Mouse (Mus musculus): Measurements from ENCODE around the gene Nans.
A peak's percentile ranks its signal among the peaks of the same experiment; 100 is the strongest.

The Nans gene

DNA sequence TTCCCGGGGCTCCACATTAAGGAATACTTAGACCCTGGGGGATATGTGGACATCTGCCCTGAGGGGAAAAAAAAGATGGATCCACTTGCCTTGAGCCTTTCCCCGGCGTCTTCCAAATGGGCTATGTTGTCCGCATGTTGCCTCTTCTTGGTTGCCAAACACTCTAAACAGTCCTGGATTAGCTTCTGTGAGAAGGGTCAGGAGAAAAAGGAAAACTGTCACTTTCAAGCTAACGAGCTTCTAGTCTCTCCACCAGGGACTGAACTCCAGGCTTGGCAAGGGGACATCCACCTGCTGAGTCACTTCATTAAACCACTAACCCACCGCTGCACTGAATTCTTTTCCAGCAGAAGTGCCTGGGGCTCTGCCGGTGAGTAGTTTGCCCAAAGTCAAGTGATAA is 43.9 kb downstream of the Nans start:
- no peak for DNase-seq (ENCODE audit: low read depth, low spot score)

DNA sequence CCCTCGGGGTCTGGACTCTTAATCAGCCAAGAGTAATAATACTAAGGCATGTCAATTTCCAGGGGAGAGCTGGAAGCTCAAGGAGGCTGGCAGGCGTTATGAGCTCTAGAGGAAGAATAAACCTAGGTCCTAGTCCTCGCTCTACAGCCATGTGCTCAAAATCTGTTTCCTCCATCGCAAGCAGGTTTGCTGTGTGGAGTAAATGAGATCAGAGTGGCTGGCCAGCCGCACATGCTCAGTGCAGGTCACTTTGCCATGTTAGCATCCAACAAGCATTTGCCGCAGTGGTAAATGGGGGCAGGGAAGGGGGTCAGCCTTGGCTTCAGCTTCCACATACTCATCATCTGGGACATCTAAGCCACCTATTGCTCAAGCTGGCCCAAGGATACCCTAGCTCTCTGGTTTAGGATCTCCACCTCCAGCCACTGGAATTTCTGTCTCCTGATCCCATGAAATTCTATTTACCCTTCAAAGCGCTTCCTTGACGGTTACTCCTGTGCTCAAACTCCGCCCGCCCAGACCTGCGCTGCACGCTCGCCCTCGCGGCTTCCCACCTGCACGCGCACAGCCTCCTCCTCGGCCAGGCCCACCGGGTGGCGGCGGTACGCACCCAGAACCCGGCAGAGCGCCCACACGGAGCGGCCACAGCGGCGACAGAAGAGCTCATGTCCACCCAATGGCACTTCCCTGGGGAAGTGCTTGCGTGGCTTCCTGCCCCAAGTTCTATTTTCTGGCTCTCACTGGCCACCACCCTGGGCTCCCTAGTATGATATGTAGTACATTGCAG is 45.1 kb downstream of the Nans start:
- peak; percentile 42 for DNase-seq (ENCODE audit: low read depth, low spot score)

DNA sequence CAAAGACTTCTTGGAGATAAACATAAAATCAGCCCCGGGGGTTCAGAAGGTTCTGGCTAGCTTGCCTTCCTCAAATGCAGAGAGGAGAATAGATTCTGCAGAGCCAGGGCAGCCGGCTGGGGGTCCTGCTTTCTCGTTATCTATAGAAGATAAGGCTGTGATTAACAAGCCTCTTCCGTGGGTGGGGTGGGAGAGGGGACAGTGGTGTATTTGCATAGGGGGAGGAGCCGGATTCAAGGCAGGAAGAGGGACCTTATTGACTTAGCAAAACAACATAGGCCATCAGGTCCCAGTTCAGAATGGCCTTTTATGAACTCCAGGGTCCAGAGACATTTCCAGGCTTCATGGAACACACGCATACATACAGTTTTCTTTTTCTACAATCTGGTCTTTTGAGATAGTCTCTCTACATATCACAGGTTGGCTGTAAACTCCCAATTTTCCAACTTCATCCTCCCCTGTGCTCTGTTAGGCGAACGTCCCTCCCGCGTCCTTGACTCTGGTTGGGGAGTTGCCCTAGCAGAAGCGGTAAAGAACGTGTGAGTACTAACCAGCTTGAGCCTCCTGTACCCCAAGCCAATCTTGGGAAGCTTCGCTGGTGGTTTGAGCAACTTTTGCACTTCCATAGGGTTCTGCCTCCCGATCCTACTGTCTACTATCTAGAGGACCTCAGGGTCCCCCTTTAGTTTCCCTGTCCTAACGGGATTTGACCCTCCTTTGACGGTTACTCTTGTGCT is 46.2 kb downstream of the Nans start:
- peak; percentile 81 for DNase-seq (ENCODE audit: low read depth, low spot score)

DNA sequence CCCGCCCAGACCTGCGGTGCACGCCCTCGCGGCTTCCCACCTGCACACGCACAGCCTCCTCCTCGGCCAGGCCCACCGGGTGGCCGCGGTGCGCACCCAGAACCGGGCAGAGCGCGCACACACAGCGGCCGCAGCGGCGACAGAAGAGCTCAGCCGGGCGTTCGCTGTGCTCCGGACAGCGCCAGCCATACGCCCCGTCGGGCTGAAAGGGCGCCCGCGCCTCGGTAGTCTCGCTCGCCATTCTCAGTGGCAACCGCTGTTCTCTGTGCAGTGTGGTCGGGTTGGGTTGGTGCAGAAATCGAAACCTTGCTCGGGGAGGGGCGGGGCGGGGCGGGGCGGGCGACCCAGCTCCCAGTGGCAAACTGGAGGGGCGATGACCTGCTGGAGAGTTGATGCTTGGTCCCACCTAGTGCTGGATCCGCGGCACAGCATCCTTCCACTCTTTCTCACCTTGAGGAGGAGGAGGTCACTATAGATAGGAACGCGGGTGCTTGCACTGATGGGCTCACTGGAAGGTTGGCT is 46.9 kb downstream of the Nans start, which contains the start of gene Trim14:
Gene Trim14 (minus strand): TSS at position 302 of the 522 bp plus-strand sequence.
- DNase-seq (ENCODE audit: low read depth, low spot score) = peak; percentile 91

DNA sequence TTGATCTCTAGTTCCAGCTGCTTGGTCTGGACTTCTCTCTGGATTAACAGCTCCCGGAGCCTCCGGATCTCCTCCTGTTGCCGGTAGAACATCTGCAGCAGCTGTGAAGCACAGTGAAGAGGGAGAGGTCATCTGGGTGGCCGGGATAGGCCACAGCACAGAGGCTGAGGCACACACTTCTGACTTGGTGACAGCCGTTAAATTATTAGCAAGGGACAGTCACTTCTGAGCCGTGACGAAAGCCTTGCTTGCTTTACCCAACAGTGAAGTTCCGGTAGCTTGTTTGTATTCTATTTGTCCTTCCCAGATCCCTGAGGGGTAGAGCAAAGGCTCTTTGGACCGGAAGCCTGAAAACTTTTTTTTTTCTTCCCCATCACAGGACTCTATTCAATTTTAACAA is 50.1 kb downstream of the Nans start:
- DNase-seq (ENCODE audit: low read depth, low spot score) = no peak

DNA sequence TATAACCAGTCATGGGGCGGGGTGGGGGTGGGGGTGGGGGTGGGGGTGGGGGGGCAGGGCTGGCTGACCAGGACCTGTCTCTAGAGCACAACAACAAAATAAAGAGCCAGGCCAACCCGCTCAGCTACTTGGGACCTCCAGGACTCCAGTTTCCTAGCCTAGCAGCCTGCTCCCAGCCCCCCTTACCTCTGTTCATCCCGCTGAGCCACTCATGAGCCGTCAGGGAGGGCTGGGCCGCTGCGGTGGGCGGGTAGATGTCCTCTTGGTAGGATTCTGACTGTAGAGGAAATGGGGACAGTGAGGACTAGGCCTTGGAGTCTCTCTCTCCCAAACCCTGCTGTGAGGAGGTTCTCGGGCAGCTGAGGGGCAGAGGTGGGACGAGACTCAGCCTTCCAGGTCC is 52.7 kb downstream of the Nans start:
- no peak for DNase-seq (ENCODE audit: low read depth, low spot score)

DNA sequence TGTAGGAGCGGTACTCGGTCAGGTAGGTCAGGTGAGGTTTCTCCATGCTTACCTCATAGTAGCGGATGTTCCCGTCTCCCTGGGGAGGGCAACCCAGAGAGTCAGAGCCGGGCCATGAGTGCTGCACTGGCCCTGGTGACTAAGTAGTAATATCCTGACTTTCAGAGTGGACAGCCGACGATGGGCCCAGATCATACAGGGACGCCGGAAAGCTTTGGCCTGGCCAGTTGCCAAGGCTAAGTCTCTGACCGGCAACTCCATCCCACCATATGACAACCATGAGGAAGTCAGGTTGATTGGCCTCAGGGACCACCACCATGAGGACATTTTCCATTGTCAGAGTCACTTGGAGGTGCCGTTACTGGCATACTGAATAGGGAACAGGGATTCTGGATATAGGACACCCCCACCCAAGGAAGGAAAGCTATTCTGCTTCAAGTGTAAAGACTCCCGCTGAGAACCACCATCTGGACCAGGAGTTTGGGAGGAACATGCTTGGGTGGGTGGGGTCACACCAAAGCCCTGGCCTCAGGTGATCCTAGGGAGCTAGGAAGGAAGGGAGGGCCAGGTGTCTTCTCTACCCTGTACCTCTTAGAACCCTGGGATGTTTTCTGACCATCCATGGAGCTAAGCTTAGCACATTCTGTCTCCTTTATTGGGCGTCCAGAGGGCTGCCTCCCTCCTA is 54.5 kb downstream of the Nans start:
- DNase-seq (ENCODE audit: low read depth, low spot score) = no peak

DNA sequence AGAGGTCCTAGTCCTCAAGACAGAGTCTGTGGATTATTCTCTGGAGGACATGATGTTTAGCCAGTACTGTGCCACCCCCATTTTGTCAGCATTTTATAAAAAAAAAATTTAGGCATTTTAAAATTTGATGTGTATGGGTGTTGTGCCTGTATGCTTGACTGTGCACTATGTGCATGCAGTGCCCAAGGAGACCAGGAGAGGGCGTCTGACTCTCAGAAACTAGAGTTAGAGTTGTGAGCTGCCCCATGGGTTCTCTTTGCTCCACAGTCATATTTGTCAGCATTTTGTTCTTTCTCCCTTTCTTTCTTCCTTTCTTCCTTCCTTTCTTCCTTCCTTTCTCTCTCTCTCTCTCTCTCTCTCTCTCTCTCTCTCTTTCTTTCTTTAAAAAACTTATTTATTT is 55.3 kb downstream of the Nans start:
- peak; percentile 42 for DNase-seq (ENCODE audit: low read depth, low spot score)

DNA sequence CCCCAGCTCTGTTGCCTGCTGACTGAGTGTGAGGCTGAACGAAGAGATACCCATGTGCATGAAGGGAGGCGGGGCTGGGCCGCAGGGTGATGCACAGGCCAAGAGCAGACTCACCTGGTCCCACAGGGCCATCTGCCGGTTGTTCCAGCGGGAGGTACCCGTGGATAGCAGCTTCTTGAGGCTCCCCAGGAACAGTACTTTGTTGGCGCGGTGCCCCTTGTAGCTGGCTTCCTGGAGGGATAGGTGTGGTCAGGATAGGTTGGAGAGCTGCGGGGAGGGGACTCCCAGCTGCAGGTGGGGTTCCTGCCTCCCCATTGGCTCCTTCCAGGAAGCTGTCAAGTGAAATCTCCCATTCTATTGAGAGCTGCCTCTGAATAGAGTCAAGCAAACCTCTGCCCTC is 56.5 kb downstream of the Nans start:
- DNase-seq (ENCODE audit: low read depth, low spot score) = no peak

DNA sequence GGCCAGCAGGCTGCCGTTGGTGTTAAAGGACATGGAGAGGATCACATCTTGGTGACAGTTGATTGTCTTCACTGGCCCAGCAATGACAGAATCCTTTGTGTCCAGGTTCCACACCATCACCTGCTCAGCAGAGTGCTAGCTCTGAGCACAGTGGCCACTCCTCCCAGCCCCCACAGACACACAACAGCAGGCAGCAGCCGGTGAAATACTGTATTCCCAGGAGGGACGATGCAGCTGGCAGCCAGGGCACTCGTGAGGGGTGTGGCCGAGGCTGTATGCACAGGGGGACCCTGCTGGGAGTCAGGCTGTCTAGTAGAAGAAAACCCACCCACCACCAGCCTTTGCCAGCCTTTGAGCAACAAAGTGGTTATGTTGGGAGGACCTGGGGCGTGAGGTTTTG is 57.7 kb downstream of the Nans start:
- no peak for DNase-seq (ENCODE audit: low read depth, low spot score)

DNA sequence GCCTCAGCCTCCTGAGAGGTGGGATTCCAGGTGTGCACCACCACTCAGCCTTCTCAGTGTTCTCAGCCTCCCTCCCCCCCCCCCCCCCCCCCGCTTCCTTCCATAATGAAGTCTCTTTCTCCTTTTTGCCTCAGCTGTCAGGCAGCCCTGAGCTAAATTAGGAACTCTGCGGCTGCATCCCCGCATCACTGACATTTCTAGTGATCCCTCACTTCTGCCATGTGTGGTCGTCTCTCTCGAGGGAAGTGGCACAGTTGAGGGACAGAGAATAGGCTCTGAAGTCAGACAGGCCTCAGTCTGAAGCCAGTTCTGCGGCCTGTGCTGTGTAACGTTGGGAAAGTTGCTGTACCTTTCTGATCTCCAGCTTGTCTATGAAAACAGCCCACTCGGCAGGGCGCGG is 60.9 kb downstream of the Nans start:
- no peak for DNase-seq (ENCODE audit: low read depth, low spot score)

DNA sequence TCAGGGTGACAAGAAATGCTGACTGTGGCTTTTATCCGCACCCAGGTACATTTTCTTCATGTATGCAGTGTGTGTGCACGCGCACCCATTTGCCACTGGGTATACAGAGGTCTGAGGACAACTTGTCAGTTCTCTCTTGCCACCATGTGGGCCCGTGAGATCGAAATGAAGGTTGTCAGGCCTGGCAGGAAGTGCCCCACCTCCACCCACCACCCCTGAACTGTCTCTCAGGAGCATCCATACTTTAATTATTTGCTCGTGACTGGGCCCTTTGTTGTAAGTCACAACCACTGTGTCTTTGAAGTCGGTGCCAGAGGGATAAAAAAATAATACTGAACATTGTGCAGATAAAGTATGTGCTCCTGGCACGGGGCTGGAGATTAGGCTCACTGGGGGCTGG is 61.4 kb downstream of the Nans start:
- DNase-seq (ENCODE audit: low read depth, low spot score) = no peak
